Mouse (Mus musculus): Measurements from ENCODE around the gene Rbbp9. TPM values are rescaled to one million over a fixed set of nuclear protein-coding genes. Genes with fewer than 3 reads are reported as not detected.
"Not testable (repeated sequence)": the region's sequence is repeated elsewhere in the genome, so short reads cannot be mapped to it uniquely, and the experiment has no call there.

The Rbbp9 gene
- total RNA-seq (2021) = 10 to 100 TPM; 24.8 to 25.8 TPM
- long read RNA-seq, transcript Rbbp9-201 (5 exons, 2,170 nt) = major isoform, 16 of 25 reads
- long read RNA-seq, partial matches to known transcripts = 2 of 25 reads
- long read RNA-seq, other reads (novel, unspliced or antisense) = 7 of 25 reads

GRCm38 (mm10) chr2:144550529-144550928 is at the start of gene Rbbp9:
Rbbp9 (minus strand) TSS chr2:144550869.
- peak; percentile 66 to 74 for DNase-seq (ENCODE audit: low spot score in 2 of 2)

GRCm38 (mm10) chr2:144599831-144600687 is 49.4 kb upstream of the Rbbp9 start, which contains the start of gene Dtd1:
Dtd1 (plus strand) TSS chr2:144599897.
- DNase-seq (ENCODE audit: low spot score in 2 of 2) = peak; percentile 80 to 89

- no peak for DNase-seq (ENCODE audit: low spot score in 2 of 2)
These were observed 47.3 kb upstream of the Rbbp9 start for GRCm38 (mm10) chr2:144598006-144598405.

DNA sequence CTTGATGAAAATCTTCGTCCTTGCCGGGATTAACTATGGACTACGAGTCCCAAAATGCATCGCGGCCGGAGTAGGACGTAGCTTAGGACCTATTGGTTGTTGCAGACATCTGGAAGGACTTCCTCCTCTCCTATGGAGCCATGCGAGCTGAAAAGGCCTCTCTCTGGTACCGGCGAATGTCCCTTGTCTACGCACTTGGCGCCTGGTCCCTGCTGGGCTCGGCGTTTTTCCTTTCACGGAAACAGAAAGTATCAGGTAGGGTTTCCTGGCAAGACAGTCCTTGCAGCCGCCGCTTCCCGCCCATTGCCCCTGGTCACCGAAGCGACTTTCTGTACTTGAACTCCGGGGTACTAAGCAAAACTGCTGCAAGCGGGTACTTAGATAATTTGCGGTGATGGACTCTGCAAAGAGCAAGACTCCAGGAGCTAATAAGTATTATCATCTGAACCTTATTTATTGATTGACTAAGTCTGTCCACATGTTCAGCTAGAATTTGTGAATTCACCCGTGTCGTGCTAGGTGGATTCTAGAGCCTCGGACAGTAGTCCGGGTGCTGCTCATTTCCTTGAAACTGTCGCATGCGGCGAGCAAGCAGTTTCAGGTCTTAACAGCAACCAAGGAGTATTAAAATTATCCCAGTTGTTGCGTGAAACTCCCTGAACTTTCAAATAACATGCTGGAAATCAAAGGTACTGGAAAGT is 43.4 kb upstream of the Rbbp9 start, which contains the start of gene Smim26:
TSS of gene Smim26 (plus strand) at position 104 of the 701 bp plus-strand sequence.
- peak; percentile 72 to 79 for DNase-seq (ENCODE audit: low spot score in 2 of 2)

GRCm38 (mm10) chr2:144593036-144593435 is 42.4 kb upstream of the Rbbp9 start:
- not testable (repeated sequence) for DNase-seq (ENCODE audit: low spot score in 2 of 2)

DNA sequence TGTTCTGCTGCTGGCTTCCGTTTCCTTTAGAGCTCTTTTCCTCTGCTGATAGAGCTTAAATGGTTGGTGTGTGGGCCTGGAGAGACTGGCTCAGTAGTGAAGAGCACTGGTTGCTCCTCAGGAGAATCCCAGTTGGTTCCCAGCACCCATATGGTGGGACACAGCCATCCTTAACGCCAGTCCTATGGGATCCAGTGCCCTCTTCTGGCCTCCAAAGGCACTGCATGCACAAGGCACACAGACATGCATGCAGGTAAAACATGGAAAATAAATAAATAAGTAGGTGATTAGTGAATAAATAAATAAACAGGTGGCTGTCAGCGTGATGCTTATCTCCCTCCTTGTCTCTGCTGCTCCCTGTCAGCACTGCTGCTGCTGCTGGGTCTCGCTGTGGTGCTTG is 38.1 kb upstream of the Rbbp9 start:
- DNase-seq (ENCODE audit: low spot score in 2 of 2) = no peak

GRCm38 (mm10) chr2:144555820-144556552 is 5.3 kb upstream of the Rbbp9 start, which contains the start of gene Sec23b:
Sec23b (plus strand) TSS chr2:144556229.
- DNase-seq (ENCODE audit: low spot score in 2 of 2) = peak; percentile 95 to 96

- DNase-seq (ENCODE audit: low spot score in 2 of 2) = no peak
These were observed 4.7 kb upstream of the Rbbp9 start for GRCm38 (mm10) chr2:144555286-144555819.

- DNase-seq (ENCODE audit: low spot score in 2 of 2) = no peak
These were observed 3.2 kb upstream of the Rbbp9 start for GRCm38 (mm10) chr2:144553905-144554304.

DNA sequence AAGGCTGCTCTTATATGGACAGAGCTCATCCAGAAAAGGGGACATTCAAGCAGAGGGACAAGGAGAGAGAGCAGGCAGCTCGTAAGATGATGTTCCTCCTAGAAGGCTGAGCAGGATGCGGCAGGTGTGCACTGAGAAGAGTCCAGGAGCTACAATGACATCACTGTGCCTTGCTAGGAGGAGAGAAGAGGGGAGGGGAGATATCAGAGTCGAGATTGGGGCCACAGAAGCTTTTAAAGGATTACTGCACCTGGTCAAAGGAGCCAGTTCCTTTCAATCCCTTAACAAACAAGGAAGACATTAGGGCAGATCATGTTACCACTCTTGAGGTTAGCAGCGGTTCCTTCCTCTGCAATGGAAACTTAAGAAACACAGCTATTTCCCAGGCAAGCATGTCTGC is 3.1 kb downstream of the Rbbp9 start:
- DNase-seq (ENCODE audit: low spot score in 2 of 2) = no peak

DNA sequence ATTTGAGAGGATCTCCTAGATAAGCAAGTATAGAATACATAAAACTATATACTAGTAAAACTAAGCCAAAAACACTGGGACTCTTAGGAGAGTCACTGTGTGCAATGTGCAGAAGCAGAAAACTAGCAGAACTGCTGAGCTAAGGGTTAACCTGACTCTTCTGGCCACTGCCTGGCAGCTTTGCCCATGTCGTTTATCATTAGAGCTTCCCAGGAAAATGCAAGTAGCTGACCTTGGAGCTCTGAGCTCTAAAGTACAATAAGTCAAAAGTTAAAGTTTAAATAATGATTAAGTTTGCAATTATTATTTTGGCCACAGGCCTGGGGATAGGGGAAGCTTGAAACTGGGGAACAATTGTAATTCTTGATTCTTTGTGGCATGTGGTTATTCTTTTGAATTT is 5.2 kb downstream of the Rbbp9 start:
- no peak for DNase-seq (ENCODE audit: low spot score in 2 of 2)

GRCm38 (mm10) chr2:144545061-144545460 is 5.6 kb downstream of the Rbbp9 start:
- DNase-seq (ENCODE audit: low spot score in 2 of 2) = no peak

- no peak for DNase-seq (ENCODE audit: low spot score in 2 of 2)
These were observed 6.0 kb downstream of the Rbbp9 start for GRCm38 (mm10) chr2:144544630-144545029.

DNA sequence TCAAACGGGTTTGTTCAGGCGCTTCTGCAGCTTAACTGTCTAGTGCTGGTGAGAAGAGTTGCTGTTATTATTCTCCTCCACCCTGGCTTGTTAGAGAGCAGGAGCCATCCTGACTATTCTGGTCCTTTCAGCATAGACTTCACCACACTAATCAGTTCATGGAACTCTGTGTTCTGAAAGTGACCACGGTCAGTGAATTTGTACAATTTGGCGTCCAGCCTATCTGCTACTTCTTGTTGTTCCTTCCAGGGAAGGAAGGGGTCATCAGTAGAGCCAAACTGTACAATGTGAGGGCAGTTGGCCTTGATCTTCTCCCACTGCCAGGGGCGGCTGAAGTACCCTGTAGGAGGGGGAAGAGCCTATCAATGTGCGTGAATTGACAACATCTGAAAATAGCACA is 7.0 kb downstream of the Rbbp9 start:
- no peak for DNase-seq (ENCODE audit: low spot score in 2 of 2)

DNA sequence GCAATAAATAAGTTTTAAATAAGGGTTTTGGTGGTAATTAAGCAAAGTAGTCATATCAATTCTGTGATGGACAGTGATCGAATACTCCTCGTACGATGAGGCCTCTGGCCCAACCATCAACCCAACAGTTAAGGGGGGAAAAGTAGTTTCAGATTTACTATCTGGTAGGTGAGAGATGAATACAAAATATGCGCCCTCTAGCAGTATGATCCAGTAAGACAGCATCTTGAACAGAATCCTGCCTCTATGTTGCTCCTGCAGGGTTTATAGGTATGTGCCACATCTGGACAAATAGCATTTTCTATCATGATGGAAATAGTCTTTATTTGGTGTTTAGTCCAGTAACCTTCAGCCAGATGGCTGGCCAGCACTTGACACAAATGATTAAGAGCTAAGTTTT is 9.4 kb downstream of the Rbbp9 start:
- DNase-seq (ENCODE audit: low spot score in 2 of 2) = no peak

GRCm38 (mm10) chr2:144537123-144537522 is 13.5 kb downstream of the Rbbp9 start:
- DNase-seq (ENCODE audit: low spot score in 2 of 2) = no peak

- no peak for DNase-seq (ENCODE audit: low spot score in 2 of 2)
These were observed 22.9 kb downstream of the Rbbp9 start for GRCm38 (mm10) chr2:144527821-144528174.

- peak; percentile 95 to 96 for DNase-seq (ENCODE audit: low spot score in 2 of 2)
These were observed 23.5 kb downstream of the Rbbp9 start, which contains the start of the genes Dzank1 and Polr3f for GRCm38 (mm10) chr2:144526981-144527820. Dzank1 (minus strand) TSS chr2:144527414. Polr3f (plus strand) TSS chr2:144527718.

GRCm38 (mm10) chr2:144525856-144526255 is 24.8 kb downstream of the Rbbp9 start:
- no peak for DNase-seq (ENCODE audit: low spot score in 2 of 2)

GRCm38 (mm10) chr2:144519772-144520171 is 30.9 kb downstream of the Rbbp9 start:
- no peak for DNase-seq (ENCODE audit: low spot score in 2 of 2)
